Mouse (Mus musculus): ENCODE data around the gene Neu3. TPM values are rescaled to one million over a fixed set of nuclear protein-coding genes. Genes with fewer than 3 reads are reported as not detected.

Neu3 gene
- total and polyA plus RNA-seq, 2 experiments, result 0.46 to 0.69 TPM

DNA sequence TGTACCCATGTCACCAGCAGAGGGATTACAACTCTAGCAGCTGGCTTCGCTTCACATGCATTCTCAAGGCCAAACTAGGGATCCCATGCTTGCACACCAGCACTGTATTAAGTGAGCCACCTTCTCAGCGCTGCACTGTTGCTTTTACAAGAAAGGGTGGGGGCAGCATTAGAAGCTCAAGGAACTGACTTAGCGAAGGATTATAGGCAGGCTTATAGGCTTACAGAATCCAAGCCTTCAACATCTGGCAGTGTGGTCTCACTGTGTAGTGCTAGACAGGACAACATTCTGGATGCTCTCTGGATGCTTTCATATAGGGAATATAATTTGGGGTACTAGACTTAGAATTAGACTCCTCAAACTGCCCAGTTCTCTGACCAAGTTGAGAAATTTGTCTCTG lies 10.0 kb upstream of the Neu3 start:
- Histone ChIP-seq H3K79me2 (ENCODE audit: control insufficient read depth, insufficient read depth, low read length) (no peaks in the 10 kb centered on the region), H3K4me3 (ENCODE audit: insufficient read depth, low read depth, low read length) (no peak overlapping the region), H3K36me3 (ENCODE audit: control insufficient read depth, insufficient read depth, low read length) (peaks cover 29% of the 10 kb centered on the region; the same call in 1 of the 2 replicates), H3K27ac (replicated peaks; ENCODE audit: insufficient read depth, low read depth, low read length) (peak overlapping the region; percentile 53), H3K4me1 (ENCODE audit: control insufficient read depth, insufficient read depth, low read length) (peaks cover 8% of the 10 kb centered on the region), H3K9ac (ENCODE audit: low read depth, low read length) (no peak overlapping the region), H3K27me3 (ENCODE audit: control insufficient read depth, insufficient read depth, low read length) (no peaks in the 10 kb centered on the region)
- TF ChIP-seq CTCF (IDR thresholded peaks at IDR 0.05; ENCODE audit: low read depth, low read length) (no peak), POLR2A (IDR thresholded peaks at IDR 0.05; ENCODE audit: extremely low read depth, insufficient read depth, low read length) (no peak)
- 67% methylated on average over 3 of the region's 3 CpGs for WGBS
- no peak for DNase-seq (ENCODE audit: extremely low read depth, low read depth, low spot score)

DNA sequence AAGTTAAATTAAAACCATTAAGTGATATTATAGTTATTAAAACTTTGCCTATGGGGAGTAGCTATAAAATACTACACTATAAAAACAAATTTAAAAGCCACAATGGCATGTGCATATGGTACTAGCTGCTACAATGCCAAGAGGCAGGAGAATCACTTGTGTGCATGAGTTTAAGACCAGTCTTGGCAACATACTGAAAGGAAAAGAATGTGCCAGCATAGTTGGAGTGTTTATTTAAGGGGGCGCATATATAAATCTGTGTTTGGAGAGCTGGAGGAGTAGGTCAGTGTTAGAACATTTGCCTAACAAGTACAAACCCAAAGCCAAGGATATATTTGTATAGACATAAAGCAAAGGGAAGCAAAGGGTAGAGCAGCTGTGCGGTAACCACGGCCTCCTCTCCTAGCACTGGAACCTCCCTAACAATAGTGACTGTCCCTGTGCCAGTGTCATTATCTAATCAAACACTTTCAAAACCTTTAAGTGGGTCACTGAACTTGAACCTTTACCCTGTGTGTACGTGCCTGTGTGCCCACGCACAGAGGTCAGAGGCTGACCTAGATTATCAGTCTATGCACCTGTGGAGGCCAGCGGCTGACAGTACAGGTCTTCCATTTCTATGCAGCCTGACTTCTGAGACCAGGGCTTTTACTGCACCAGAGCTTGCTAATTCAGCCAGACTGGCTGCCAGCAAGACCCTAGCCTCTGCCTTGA lies 9.3 kb upstream of the Neu3 start:
- WGBS, result 20% methylated on average over 6 of the region's 6 CpGs
- H3K27me3 ChIP-seq (ENCODE audit: control insufficient read depth, insufficient read depth, low read length), result no peaks in the 10 kb centered on the region

DNA sequence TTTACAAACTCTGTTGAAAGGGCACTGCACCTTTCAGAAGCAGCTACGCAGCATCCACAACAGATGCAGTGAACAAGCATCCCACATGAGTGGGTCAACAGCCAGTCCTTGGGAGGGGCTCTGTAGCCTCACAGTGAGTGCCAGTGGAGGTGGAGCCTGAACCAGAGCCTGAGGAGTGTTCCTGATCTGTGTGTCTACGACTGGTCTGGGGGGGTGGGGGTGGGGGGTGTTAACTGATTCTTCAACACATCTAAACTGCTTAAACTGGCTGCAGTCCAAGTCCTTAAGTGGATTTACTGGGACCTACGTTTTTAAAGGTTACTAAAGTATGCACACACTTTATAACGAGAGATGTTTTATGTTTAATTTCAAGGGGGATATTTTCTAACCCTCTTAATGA lies 8.6 kb upstream of the Neu3 start:
- Histone ChIP-seq H3K9ac (ENCODE audit: low read depth, low read length) (no peak overlapping the region), H3K27me3 (ENCODE audit: control insufficient read depth, insufficient read depth, low read length) (no peaks in the 10 kb centered on the region), H3K4me1 (ENCODE audit: control insufficient read depth, insufficient read depth, low read length) (peaks cover 8% of the 10 kb centered on the region), H3K4me3 (ENCODE audit: insufficient read depth, low read depth, low read length) (no peak overlapping the region), H3K27ac (replicated peaks; ENCODE audit: insufficient read depth, low read depth, low read length) (no peak overlapping the region), H3K36me3 (ENCODE audit: control insufficient read depth, insufficient read depth, low read length) (peaks cover 18% of the 10 kb centered on the region; the same call in 1 of the 2 replicates), H3K79me2 (ENCODE audit: control insufficient read depth, insufficient read depth, low read length) (no peaks in the 10 kb centered on the region)
- no peak for TF ChIP-seq POLR2A (IDR thresholded peaks at IDR 0.05; ENCODE audit: extremely low read depth, insufficient read depth, low read length)
- TF ChIP-seq CTCF (IDR thresholded peaks at IDR 0.05; ENCODE audit: low read depth, low read length), result no peak
- no peak for DNase-seq (ENCODE audit: extremely low read depth, low read depth, low spot score)
- 62% methylated on average over 4 of the region's 4 CpGs for WGBS

More for the DNA sequence above, 9.3 kb upstream of the Neu3 start:
- Histone ChIP-seq H3K4me3 (ENCODE audit: insufficient read depth, low read depth, low read length) (no peak overlapping the region), H3K79me2 (ENCODE audit: control insufficient read depth, insufficient read depth, low read length) (no peaks in the 10 kb centered on the region), H3K36me3 (ENCODE audit: control insufficient read depth, insufficient read depth, low read length) (peaks cover 23% of the 10 kb centered on the region; the same call in 1 of the 2 replicates), H3K27ac (replicated peaks; ENCODE audit: insufficient read depth, low read depth, low read length) (peak overlapping the region; percentile 53), H3K9ac (ENCODE audit: low read depth, low read length) (no peak overlapping the region), H3K4me1 (ENCODE audit: control insufficient read depth, insufficient read depth, low read length) (peaks cover 8% of the 10 kb centered on the region)
- TF ChIP-seq POLR2A (IDR thresholded peaks at IDR 0.05; ENCODE audit: extremely low read depth, insufficient read depth, low read length) (no peak), CTCF (IDR thresholded peaks at IDR 0.05; ENCODE audit: low read depth, low read length) (no peak)
- peak; percentile 97 for DNase-seq (ENCODE audit: extremely low read depth, low read depth, low spot score)

GRCm38 (mm10) chr7:99834314-99834853 lies 6.2 kb upstream of the Neu3 start:
- H3K9ac ChIP-seq (ENCODE audit: low read depth, low read length), result no peak overlapping the region
- 80% methylated on average over 5 of the region's 5 CpGs for WGBS
- no peak for TF ChIP-seq CTCF (IDR thresholded peaks at IDR 0.05; ENCODE audit: low read depth, low read length)
- no peak for TF ChIP-seq POLR2A (IDR thresholded peaks at IDR 0.05; ENCODE audit: extremely low read depth, insufficient read depth, low read length)
- H3K36me3 ChIP-seq (ENCODE audit: control insufficient read depth, insufficient read depth, low read length), result peaks cover 5% of the 10 kb centered on the region; the same call in 1 of the 2 replicates
- H3K4me1 ChIP-seq (ENCODE audit: control insufficient read depth, insufficient read depth, low read length), result peaks cover 8% of the 10 kb centered on the region
- H3K27me3 ChIP-seq (ENCODE audit: control insufficient read depth, insufficient read depth, low read length), result no peaks in the 10 kb centered on the region
- no peak for DNase-seq (ENCODE audit: extremely low read depth, low read depth, low spot score)
- no peak overlapping the region for H3K4me3 ChIP-seq (ENCODE audit: insufficient read depth, low read depth, low read length)
- H3K27ac ChIP-seq (replicated peaks; ENCODE audit: insufficient read depth, low read depth, low read length), result no peak overlapping the region
- no peaks in the 10 kb centered on the region for H3K79me2 ChIP-seq (ENCODE audit: control insufficient read depth, insufficient read depth, low read length)

DNA sequence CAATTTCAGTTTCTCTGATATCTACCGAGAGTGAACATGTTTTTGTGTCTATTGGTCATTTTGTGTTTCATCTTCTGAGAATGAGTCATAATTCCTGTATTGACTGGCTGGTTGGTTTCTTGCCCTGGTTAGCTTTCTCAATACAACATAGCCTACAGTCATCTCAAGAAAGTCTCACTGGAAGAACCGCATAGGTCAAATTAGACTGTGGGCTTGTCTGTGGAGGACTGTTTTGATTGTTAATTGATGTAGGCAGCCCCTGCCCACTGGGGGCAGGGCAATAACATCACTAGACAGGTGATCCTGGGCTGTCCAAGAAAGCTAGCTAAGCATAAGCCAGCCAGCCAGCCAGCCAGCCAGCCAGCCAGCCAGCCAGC lies 5.6 kb upstream of the Neu3 start:
- WGBS, result 62% methylated on average over 2 of the region's 2 CpGs
- Histone ChIP-seq H3K27ac (replicated peaks; ENCODE audit: insufficient read depth, low read depth, low read length) (no peak overlapping the region), H3K4me3 (ENCODE audit: insufficient read depth, low read depth, low read length) (no peak overlapping the region), H3K36me3 (ENCODE audit: control insufficient read depth, insufficient read depth, low read length) (0 out of 2 replicates have a peak, but pooled peaks cover 4% of the 10 kb centered on the region), H3K27me3 (ENCODE audit: control insufficient read depth, insufficient read depth, low read length) (no peaks in the 10 kb centered on the region), H3K79me2 (ENCODE audit: control insufficient read depth, insufficient read depth, low read length) (no peaks in the 10 kb centered on the region), H3K9ac (ENCODE audit: low read depth, low read length) (no peak overlapping the region), H3K4me1 (ENCODE audit: control insufficient read depth, insufficient read depth, low read length) (peaks cover 8% of the 10 kb centered on the region)
- no peak for DNase-seq (ENCODE audit: extremely low read depth, low read depth, low spot score)
- TF ChIP-seq POLR2A (IDR thresholded peaks at IDR 0.05; ENCODE audit: extremely low read depth, insufficient read depth, low read length) (no peak), CTCF (IDR thresholded peaks at IDR 0.05; ENCODE audit: low read depth, low read length) (no peak)

Measured in liver, adult 2 months (tissue).